Mouse (Mus musculus) Muller cell, postnatal 12 days (primary cell): ENCODE results near the gene AI661453.

ENCODE experiments used
- DNase-seq: peaks from one replicate; pipeline ENCODE4 v3.0.0-alpha.2; 2015; ENCODE audit errors: inconsistent ontology term

Gene AI661453

DNA sequence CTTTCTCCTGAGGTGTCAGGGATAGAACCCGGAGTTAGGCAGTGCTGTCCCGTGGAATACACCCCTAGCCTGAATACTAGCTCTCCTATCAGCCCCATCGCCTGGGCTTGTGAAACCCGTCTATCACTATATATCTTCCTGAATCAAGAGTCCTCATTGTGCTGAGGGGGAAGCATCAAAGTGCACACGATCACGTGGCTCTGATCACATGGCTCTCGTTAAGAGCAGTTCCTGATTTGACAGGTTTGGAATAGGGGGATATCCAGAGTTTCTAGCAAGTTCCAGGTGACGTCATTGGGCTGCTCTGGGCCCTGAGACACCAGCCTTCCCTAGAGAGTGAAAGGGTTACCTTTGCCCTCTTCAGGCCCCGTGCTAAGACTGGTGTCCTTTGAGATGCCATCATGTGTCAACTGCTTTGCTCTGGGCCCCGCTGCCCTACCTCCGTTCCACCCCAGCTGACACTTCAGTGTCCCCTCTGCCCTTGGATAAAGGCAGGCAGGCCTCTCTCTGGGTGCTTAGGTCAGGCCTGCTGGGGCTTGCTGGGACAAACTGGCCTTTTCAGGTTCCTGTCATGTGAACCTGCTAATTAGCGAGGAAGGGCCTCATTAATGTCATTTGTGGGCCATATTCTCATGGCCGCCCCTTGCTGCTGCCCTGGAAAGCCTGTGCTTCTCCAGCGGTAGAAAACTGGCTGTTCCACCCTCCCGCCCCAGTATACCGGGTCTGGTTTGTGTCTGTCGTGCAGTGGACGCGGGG, 5.1 kb downstream of the AI661453 start:
- no peak for DNase-seq

DNA sequence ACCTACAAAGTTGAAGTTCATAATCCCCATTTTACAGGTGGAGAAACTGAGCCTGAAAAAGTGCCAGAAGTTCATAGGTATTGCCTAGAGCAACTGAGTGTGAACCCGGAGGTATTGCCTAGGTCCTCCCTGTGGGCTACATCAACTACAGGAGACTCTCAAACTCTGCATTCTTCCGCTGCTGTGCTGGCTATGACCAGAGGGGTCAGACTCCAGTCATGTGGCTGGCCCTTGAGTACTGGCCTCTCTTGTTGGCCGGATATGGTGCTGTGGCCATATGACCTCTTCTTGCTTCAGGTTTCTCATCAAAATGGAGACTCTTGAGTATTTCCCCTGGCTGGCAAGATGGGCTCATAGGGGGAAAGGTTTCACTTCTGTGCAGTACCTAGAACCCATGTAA, 5.9 kb downstream of the AI661453 start:
- DNase-seq, result no peak

DNA sequence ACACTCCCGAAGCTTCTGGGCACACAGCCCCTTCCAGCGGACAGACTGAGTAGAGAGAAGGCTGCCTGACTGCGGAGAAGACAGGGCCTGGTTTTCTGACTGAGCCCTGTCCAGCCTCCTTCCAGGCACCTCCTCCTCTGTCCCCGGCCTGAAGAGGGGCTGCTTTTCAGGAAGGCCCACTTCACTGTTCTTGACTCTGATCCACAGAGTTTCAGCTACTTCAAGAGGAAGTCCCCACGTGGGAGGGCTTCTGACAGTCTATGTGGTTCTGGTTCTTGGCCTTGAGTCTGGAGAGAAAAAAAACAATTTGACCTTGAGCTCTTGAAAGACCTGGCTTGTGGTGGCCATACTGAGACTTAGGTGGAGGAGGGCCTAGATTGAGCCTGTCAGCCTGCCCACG, 7.7 kb downstream of the AI661453 start:
- no peak for DNase-seq

DNA sequence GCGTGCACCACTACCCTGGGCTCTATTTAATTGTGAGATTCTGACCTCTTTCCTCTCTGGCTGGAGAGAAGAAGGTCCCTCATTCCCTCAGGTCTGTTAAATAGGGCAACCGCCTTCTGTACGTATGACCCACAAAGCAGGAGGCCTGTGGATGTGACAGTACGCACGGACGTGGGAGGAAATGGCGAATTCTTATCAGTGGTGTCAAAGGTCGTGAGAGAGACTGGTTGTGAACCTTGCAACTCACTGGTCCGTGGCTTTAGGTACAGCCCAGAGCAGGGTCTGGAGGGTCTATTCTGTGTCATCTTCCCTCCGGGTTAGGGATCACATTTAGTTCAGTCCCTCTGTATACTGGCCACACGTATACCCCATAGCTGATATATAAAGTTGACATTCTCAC, 9.1 kb downstream of the AI661453 start:
- DNase-seq, result no peak

DNA sequence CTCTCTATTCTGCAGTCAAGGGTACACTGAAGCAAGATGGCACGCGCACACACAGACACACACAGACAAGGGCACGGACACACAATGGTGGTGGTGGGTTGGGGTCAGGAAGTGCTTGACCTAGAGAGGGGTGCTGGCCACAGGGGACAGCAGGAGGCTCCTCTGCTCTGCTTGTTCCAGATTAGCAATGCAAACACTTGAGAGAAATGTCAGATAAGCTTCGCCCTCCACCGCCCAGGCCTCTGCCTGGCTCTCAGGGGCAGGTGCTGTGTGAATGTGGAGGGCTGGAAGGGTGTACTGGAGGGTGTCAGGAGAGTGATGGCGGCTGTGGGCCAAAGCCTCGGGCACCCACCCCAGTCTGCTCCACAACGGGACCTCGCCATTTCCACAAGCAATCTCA, 9.6 kb downstream of the AI661453 start:
- DNase-seq, result no peak

DNA sequence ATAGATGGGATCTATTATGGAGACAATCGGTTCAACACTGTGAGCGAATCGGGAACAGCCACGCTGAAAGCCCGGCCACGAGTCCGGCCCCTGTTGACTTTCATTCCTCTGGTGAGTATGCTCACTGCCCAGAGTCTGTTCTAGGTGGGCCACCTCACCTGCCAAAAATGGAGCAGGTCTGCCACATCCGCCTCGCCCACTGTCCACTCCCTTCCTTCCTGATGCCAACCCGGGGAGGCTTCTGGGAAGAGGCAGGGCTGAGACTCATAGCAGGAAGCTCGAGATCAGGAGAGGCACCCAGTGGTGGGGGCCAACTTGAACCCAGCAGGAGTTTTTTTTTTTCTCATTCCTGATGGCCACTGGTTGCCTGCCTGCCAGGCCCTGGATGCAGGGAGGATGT, 10.1 kb downstream of the AI661453 start:
- DNase-seq, result no peak

DNA sequence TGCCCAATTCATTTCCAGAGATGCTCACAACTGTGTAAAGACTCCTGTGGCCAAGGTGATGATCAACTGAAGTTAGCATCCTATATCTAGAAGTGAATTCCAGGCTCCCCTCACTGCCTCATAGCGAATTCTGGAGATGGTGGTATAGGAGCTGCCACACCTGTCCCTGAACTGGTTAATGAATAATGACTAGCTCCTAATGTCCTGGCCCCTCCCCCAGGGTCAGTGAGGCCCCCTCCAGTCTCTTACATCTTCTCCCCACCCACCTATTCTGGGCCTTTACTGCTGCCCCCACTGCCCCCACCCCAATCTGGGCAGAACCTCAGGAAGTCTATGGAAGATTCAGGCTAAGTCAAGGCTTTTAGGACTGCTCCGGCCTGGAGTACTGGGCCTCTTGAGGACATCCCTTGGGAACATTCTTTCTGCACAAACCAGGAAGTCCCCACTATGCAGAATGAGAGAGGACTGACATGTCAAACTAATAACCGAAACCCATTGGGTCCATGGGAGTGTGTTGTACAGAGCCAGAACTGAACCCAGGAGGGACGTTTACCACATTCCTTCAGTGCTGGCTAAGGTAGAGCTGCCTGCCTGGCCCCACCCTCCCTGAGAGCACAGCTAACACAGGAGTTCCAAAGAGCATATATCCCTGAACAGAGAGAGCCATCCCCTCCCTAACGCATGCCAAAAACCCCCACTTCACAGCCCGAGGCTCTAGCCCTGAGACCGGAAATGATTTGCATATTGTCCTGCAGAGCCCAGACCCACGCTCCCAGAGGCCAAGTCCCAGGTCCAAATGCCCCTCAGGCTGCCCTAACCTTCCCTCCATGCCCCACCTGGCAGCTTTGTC, 12.3 kb downstream of the AI661453 start:
- DNase-seq, result no peak

DNA sequence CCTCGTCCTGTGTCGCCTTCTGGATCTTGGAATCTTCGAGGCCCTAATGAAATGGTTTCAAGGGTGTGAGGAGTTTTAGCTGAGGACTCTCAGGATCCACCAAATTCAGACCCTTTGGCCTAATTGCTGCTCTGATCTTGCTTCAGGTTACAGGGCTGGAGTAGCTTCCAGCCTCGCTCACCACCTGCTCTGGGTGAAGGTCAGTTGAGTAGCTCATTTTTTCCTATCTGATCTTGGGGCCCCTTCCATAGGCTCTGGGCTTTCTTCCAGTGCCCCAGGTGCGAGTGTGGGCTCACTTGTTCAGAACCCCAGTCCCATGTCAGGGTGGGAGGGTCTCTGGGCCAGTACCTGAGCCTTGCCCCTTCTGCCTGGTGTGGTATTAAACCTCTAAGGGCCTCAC, 13.0 kb downstream of the AI661453 start:
- DNase-seq, result no peak

DNA sequence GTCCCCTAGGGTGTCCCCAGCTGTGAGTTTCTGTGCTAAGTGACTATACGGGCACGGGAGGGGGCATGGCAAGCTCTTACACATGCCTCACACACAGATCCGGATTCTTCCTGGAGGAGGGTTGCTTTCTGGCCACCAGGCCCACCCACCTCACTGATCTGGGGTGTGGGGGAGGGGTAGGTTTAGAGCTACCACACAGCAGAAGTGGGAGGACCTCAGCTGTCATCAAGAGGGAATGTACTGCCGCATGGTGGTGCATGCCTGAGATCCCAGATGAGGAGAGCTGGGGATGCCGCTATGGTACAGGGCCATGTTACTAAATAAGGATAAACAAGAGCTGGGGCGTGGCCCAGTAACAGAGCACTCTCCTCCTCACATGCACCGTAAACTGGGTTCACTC, 13.8 kb downstream of the AI661453 start:
- DNase-seq, result no peak

DNA sequence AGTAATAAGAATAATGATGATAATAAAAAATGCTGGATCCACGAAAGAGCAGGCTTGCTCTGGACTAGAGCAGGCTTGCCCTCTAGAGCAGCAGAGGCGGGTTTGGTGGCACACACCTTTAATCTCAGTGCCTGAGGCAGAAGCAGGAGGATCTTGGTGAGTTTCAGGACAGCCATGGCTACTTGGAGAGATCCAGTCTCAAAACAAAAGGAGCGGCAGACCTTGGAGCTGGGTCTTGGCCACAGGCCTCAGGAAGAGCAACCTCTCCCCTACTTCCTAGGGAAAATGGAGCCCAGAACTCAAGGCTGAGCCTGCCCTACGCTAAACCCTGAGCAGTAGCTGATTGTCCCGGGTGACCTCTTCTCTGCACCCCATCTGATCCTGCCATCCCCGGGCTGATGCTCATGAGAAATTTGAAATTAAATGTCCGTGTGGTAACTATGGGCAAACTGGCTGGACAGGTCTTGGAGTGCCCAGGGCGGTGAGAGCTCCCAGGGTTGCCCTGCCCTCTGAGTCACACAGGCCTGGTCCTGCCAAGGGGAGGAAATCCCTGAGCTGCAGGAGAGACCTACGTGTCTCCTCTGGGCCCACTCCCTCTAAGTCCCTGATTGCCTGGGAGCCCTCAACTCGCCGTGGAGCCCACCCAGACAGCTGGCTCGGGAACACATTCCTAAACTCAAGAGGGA, 14.6 kb downstream of the AI661453 start:
- DNase-seq, result no peak

DNA sequence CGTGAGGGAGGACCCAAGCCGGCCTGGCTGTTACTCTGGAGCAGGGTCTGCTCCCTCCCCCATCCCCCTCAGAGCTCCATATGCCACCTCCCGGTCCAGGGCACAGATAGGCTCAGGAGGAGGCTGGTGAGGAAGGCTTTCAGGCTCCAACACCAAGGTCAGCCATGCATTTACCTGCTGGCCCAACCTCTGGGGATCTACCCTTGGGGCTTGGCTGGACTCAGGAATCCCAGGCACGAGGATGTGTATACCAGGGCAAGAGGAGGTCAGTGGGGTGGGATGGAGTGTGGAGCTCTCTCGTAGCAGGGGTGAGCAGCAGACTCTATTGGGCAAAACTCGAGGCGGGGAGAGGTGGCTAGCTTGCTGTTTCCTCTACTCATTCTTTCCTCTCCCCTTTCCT, 16.5 kb downstream of the AI661453 start:
- no peak for DNase-seq

DNA sequence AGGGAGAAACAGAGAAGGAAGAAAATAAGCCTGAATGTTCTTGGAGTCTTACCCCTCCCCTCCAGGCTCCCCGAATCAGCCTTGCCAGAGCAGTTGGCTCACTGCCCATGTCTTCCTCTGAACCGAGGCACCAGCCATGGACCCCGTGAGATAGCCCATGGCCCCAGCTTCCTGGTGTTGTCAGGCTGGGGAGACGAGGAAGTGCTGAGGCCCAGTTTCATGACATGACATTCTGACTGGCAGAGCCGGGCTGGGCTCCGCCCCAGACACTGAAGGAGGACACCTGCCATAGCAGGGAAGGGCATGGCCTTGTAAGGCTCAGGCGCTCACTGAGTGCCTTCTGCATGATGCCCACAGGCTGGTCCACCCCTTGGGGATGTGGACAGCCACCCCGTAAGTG, 18.3 kb downstream of the AI661453 start:
- no peak for DNase-seq

DNA sequence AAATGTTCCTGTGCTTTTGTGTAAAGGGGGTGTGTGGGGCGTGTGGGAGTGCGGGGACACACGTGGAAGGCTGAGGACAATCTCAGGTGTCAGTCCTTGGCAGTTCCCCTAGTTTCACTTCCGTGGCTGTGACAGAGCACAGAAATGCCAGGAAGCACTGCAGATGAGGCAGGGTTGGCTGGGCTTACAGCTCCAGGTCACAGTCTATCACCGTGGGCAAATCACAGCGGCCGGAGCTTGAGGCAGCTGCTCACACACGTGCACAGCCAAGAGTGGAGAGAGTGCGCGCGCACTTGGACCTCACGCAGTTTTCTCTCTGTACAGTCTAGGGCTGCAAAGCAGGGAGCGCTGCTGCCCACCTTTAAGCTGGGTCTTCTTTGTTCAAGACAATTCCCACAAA, 21.9 kb downstream of the AI661453 start:
- DNase-seq, result no peak

DNA sequence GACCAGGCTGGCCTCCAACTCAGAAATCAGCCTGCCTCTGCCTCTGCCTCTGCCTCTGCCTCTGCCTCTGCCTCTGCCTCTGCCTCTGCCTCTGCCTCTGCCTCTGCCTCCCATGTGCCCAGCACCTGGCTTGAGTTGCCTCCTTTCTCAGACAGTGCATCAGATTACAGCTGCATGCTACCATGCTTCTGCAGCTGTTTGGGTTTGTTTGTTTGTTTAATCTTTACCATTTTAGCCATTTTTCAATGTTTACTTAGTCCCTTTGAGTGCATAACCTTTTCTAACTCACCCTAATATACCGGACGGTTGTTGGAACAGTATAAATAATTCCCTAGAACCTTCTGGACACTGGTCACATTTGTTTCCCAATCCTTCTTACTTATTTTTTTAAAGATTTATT, 22.5 kb downstream of the AI661453 start:
- no peak for DNase-seq

DNA sequence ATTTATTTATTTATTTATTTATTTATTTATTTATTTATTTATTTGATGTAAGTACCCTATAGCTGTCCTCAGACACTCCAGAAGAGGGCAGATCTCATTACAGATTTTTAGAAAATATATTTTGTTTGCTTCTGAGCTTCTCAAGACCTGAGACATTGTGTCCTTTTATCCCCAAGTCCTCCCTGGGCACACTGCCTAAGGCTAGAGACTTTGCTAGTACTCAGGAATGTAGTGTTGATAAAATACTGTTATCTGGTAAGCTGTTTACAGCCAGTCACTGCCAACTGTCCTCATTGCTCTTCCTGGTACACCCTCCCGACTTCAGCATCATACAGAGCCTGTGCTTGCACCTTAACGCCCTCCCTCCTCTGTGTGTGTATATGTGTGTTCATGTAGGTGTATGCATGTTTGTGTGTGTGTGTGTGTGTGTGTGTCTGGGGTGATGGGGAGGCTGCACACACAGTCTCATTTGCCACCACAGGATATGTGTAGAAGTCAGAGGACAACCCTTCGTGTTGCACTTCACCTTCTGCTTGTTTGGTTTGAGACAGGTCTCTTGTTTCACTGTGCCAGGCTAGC, 23.0 kb downstream of the AI661453 start:
- no peak for DNase-seq

DNA sequence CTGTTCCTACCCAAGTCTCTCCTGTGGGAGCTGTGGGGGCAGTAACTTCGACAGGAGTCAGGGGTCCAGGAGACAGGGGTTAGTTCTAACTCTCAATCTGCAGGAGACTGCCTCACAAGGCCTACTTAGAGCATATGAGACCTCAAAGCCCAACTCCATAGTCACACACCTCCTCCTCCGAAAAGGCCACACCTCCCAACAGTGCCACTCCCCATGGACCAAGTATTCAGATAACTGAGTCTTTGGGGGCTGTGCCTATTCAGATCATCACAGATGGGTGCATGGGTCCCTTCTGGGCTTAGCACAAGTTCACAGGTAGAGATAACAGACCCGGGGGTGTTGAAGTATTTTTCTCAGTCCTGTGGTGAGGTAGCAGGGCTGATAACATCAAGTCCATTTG, 25.3 kb downstream of the AI661453 start:
- no peak for DNase-seq

DNA sequence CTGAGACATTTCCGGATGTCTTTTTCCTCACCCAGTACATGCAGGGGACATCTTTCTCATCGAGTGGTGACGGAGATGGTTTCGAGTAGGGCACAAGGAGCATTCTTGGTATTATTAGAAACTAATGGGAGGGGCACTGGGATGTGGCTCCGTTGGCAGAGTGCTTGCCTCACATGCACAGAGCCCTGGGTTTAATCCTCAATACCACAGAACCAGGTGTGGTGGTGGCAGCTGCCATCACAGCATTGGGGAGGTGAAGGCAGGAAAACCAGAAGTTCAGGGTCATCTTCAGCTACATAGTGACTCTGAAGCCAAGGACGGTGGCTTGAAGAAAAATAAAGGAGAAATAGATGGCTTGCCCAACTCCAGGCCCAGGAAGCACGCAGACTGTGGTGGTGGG, 25.8 kb downstream of the AI661453 start:
- no peak for DNase-seq

DNA sequence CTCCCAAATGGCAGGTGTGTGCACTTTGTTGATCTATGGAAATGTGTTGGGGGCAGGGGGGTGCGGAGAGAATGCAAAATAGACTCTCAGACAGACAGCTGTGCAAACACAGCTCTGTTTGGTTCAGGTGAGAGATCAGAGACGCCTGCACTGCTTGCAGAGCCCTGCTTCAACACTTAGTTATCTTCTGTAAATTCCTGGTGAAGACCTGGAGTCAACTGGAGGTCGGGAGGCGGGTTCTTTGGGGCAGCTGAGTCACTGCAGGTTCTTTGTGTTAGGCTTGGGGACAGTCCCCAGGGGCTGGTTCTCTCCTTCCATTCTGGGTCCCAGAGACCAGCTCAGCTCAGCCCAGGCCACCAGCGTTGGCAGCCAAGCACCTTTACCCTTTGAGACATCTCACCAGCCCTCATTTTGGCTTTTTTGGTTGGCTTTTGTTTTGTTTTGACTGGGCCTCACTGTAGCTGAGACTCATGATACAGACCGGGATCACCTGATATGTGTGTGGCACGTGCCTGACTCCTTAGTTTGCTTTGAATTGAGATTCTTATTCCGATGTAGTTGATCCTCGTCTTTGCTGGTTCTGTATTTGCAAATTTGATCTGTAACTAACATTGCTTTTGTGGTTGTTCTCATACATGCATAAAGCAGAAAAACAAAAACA, 26.4 kb downstream of the AI661453 start:
- no peak for DNase-seq

DNA sequence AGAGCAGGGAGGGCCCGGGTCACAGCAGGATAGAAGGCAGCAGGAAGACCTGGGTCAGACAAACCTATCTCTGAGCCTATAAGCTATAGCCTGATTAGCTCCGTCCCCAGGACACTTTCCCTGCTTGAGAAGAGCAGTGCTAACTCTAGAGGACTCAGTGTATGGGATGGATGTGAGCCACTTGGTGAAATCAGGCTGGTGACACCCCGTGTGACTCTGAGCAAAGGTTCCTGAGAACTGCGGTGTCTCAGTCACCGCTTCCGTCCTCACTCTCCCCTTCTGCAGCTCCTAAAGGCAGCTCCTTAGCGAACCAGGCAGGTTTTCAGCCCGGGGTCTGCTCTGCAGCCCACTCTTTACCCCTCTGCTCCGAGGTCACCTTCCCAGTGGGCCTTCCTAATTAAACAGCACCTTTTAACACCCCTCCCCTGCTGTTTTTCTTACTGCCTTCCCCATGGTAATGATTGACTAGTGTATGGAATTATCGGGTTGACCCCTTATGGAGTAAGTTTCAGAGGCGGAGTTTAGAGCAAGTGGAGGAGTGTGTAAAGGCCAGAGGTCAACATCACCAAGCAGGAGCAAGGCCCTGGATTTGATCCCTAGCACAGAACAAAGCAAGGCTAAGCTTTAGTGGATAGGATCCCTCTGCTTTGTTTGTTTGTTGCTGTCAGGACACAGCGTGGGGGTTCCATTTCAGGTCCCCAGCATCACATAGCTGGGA, 28.0 kb downstream of the AI661453 start:
- no peak for DNase-seq

DNA sequence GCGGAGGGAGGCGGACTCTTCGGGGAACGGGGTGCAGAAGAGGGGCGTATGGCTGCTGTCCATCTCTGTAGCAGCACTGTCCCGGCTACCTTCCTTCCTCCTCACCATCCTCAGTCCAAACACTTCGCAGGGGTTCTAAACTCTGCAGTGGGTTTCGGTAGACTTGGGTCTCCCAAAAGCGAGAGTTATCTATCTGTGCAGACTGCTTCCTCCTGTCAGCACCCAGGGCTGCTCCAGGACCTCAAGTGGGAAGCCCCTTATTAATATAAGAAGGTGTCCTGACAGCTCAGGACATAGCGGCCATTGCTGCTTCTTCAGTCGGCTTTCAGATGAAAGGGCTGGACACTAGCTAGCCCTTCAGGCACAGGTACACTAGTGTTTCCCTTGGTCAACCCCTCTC, 28.6 kb downstream of the AI661453 start:
- no peak for DNase-seq

DNA sequence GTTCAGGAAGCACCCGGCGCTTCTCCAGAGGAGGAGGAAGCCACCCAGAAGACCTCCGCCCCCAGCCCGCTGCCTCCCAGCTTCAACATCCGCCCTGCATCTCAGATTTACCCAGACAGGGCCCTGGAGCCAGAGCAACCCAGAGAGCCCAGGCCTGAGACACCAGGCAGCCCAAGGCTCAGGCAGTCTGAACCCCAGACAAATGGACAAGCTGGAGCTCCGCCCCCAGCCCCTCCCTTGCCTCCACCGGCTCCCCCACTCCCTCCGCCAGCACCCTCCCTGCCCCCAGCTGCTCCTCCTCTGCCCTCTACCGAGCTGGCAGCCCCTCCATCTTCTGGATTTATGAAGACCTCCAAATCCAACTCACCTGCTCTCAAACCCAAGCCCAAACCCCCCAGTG, 29.9 kb downstream of the AI661453 start:
- no peak for DNase-seq
